Comparison of ENCODE assay signal across 27 mouse cellular contexts in the genomic region with DNA sequence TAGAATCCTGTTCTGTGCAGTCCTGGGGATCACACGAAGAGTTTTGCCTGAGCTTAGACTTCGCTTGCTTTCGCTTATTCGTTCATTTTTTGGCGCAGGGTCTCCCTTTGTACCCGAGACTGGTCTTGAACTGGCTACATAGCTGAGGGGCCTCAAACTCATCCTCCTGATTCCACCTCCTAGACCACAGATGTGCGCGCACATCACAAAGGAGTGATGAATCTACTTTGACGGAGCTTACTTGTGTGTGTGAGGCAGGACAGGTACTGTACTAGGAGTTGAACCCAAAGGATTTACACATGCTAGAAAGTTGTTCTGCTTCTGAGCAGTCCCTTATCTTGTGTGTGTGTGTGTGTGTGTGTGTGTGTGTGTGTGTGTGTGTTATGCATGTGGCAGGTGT. TPM values are rescaled to one million over a fixed set of nuclear protein-coding genes. Genes with fewer than 3 reads are reported as not detected.
"Had no signal": no experiment of that assay in that cellular context is flagged by ENCODE, and none has a peak within 500 bp of the region (broad histone marks: within the 10 kb centered on the region; RNA-seq: fewer than 3 reads in every experiment).

No protein-coding gene starts in this region.

- H3K9ac ChIP-seq: limb, embryonic 12.5 days; limb, embryonic 15.5 days; liver, embryonic 14.5 days; liver, postnatal 0 days; lung, embryonic 14.5 days; neural tube, embryonic 13.5 days had no signal

- H3K4me3 ChIP-seq: limb, embryonic 12.5 days; limb, embryonic 15.5 days; myocyte; neural tube, embryonic 13.5 days had no signal

- H3K9me3 ChIP-seq: limb, embryonic 12.5 days; limb, embryonic 15.5 days; neural tube, embryonic 13.5 days had no signal

- DNase-seq: kidney, adult 9 months; kidney, postnatal 14 days; kidney, postnatal 4 days; left cerebral cortex, postnatal 4 days; liver, postnatal 0 days; lung, embryonic 14.5 days; midbrain, embryonic 14.5 days; right cerebral cortex, postnatal 14 days; right cerebral cortex, postnatal 4 days; thymus, adult 2 months; thymus, postnatal 14 days; thymus, postnatal 4 days had no signal

- H3K4me2 ChIP-seq: limb, embryonic 12.5 days; limb, embryonic 15.5 days; liver, embryonic 11.5 days; lung, embryonic 14.5 days; neural tube, embryonic 13.5 days had no signal

- H3K36me3 ChIP-seq: limb, embryonic 12.5 days; limb, embryonic 15.5 days; neural tube, embryonic 13.5 days had no signal

- H3K27ac ChIP-seq: limb, embryonic 12.5 days; limb, embryonic 15.5 days; liver, embryonic 14.5 days; macrophage; neural tube, embryonic 13.5 days; stomach, postnatal 0 days had no signal

- ATAC-seq: liver, postnatal 0 days; lung, postnatal 0 days had no signal

RNA-seq across cellular contexts. Expression of gene Nr1i3, which starts 22.9 kb away (rescaled TPM):
- total RNA-seq: left cerebral cortex, postnatal 14 days; left cerebral cortex, postnatal 4 days; neutrophil, adult 5-6 weeks had no signal

RNA-seq across cellular contexts. Expression of gene Apoa2, which starts 34.0 kb away (rescaled TPM):
- total RNA-seq: megakaryocyte, adult 5-6 weeks; monocyte, adult 5-6 weeks; neutrophil, adult 5-6 weeks had no signal
- polyA plus RNA-seq: macrophage, myocyte had no signal

RNA-seq across cellular contexts. Expression of gene Mpz, which starts 40.3 kb away (rescaled TPM):
- total RNA-seq: layer of hippocampus, adult 18-20 months; layer of hippocampus, postnatal 14 days; left cerebral cortex, postnatal 14 days; left cerebral cortex, postnatal 4 days; megakaryocyte, adult 5-6 weeks; monocyte, adult 5-6 weeks; neutrophil, adult 5-6 weeks had no signal
- polyA plus RNA-seq: liver, embryonic 11.5 days; macrophage had no signal
